8 mouse cellular contexts compared by ENCODE assay signal in the genomic region with DNA sequence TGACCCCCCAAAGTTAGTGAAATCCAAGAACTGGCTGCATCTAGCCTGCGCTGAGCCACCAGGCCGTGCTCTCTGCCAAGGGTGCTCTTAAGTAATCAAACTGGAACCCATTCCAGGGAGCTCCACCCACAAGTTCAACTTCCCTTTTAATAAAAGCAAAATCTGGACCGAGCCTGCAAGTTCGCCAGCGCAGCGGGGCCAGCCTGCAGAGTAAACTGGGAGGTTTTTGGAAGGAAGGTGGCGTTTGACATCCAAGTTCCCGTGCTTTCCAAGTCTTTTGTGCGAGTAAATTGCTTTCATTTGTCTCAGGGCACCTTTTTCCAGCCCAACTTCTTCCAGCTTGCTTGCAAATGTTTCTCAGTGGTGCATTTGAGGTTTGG. TPM values are rescaled to one million over a fixed set of nuclear protein-coding genes. Genes with fewer than 3 reads are reported as not detected.
DNase-seq lines count a peak whose midpoint lies in the region; ATAC-seq lines count a peak whose summit lies in the region.

No protein-coding gene starts in this region.

- no peak for ATAC-seq in heart, embryonic 11.5 days (replicated peaks; ENCODE audit: insufficient number of reproducible peaks, low FRiP score, low TSS enrichment)
- ATAC-seq in liver, embryonic 12.5 days, result no peak

- H3K36me3 ChIP-seq in heart, embryonic 11.5 days (ENCODE audit: control insufficient read depth, insufficient read depth, low read length), result no peaks in the 10 kb centered on the region
- H3K36me3 ChIP-seq in liver, embryonic 12.5 days, result no peaks in the 10 kb centered on the region

- H3K27ac ChIP-seq in heart, embryonic 11.5 days (ENCODE audit: low read depth, low read length), result no peak overlapping the region
- H3K27ac ChIP-seq in liver, embryonic 12.5 days, result no peak overlapping the region

- H3K4me3 ChIP-seq in heart, embryonic 11.5 days (ENCODE audit: low read depth, low read length), result no peak overlapping the region
- H3K4me3 ChIP-seq in liver, embryonic 12.5 days, result no peak overlapping the region

- H3K4me1 ChIP-seq in heart, embryonic 11.5 days (ENCODE audit: control insufficient read depth, insufficient read depth, low read length), result no peaks in the 10 kb centered on the region
- H3K4me1 ChIP-seq in liver, embryonic 12.5 days, result no peaks in the 10 kb centered on the region

- H3K4me2 ChIP-seq in heart, embryonic 11.5 days, result no peak overlapping the region
- H3K4me2 ChIP-seq in liver, embryonic 12.5 days, result no peak overlapping the region

- no peaks in the 10 kb centered on the region for H3K9me3 ChIP-seq in heart, embryonic 11.5 days (replicated peaks; ENCODE audit: control insufficient read depth, low read length)
- H3K9me3 ChIP-seq in liver, embryonic 12.5 days (replicated peaks), result no peaks in the 10 kb centered on the region

- 71% methylated on average over 9 of the region's 9 CpGs for WGBS in heart, embryonic 11.5 days (ENCODE audit: insufficient replicate concordance)
- 57% methylated on average over 9 of the region's 9 CpGs for WGBS in liver, embryonic 12.5 days (ENCODE audit: insufficient replicate concordance)

- H3K9ac ChIP-seq in heart, embryonic 11.5 days (ENCODE audit: low read depth, low read length), result no peak overlapping the region
- no peak overlapping the region for H3K9ac ChIP-seq in liver, embryonic 12.5 days

- DNase-seq in heart, adult 18-20 months, result peak; percentile 88 to 92
- DNase-seq in adrenal gland, postnatal 25 days, result peak; percentile 27
- peak; percentile 85 for DNase-seq in heart, adult 8-10 months (ENCODE audit: low spot score)
- peak; percentile 33 to 46 for DNase-seq in kidney, postnatal 4 days
- peak; percentile 72 for DNase-seq in lung, postnatal 14 days
- no peak for DNase-seq in thymus, postnatal 0 days (ENCODE audit: low spot score)

- no peaks in the 10 kb centered on the region for H3K27me3 ChIP-seq in heart, embryonic 11.5 days (ENCODE audit: control insufficient read depth, insufficient read depth, low read length)
- H3K27me3 ChIP-seq in liver, embryonic 12.5 days (replicated peaks), result no peaks in the 10 kb centered on the region

RNA-seq across cellular contexts. Expression of gene Gxylt2, which starts 27.5 kb away (rescaled TPM):
- 1 to 10 TPM; 1.8 to 2.1 TPM for total RNA-seq in heart, adult 18-20 months (2021)
- polyA plus RNA-seq in heart, embryonic 11.5 days (2014; fragmentation: Nextera tagmentation; extraction: Ambion mirVana), result 0.93 and 1.1 TPM in 2 replicates
- 0.48 and 0.73 TPM in 2 replicates for total RNA-seq in adrenal gland, postnatal 25 days (2021)
- total RNA-seq in heart, adult 8-10 months (2022), result 1 to 10 TPM; 1.6 to 2.4 (median 2.3) TPM
- 0.37 and 0.39 TPM in 2 replicates for polyA plus RNA-seq in liver, embryonic 12.5 days (2016; fragmentation: Nextera tagmentation; extraction: Ambion mirVana)
- polyA plus RNA-seq in thymus, postnatal 0 days (2015; fragmentation: Nextera tagmentation; extraction: Ambion mirVana), result 0.96 and 1.2 TPM in 2 replicates
